Mouse (Mus musculus): Measurements from ENCODE around the gene Tnfrsf19. TPM values are rescaled to one million over a fixed set of nuclear protein-coding genes. Genes with fewer than 3 reads are reported as not detected.

Gene Tnfrsf19
- polyA plus RNA-seq, 3 experiments from 2014 or later: not detected

DNA sequence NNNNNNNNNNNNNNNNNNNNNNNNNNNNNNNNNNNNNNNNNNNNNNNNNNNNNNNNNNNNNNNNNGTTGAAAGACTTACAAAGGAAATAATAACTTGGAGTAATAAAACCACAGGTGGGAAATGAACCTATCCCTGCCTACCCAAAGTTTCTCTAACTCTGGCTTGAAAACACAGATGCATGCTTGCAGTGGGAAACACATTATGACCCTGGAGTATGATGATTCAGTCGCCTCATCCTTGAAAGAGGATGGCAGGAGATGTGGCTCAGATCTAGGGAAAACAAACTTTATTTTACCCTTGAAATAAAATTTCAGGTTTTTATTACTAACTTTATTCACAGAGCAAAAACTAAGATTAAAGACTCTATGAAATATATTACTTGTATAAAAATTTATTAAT lies 26.4 kb downstream of the Tnfrsf19 start:
- no peak for ATAC-seq

GRCm38 (mm10) chr14:61014544-61014943 lies 31.7 kb downstream of the Tnfrsf19 start:
- ATAC-seq: no peak

DNA sequence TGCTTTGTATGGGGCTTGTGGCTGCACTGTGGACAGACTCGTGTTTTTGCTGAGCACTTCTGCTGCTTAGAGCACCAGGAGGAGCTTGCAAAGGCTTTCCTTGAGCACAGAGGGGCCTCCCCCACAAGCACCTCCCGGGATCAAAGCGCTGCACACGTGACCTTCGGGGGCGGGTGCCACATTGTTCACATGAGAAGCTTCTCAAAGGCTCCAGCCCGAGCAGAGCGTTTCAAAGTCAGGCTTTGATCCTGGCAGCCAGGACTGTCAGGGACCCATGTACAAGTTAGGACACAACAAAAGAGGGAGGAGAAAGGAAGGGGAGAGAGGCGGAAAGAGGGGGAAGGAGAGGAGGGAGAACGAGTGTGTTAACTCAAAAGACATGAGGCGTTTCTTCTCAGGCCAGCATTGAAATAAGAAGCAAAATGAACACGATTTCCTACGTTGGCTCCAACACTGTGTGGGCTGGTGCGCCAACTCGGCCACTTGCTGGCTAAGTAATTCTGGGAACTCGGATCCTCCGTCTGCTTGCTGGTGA lies 33.8 kb downstream of the Tnfrsf19 start:
- ATAC-seq: no peak

- no peak for ATAC-seq
Measured at GRCm38 (mm10) chr14:61011621-61012174, 34.6 kb downstream of the Tnfrsf19 start.

GRCm38 (mm10) chr14:61005127-61005837 lies 41.0 kb downstream of the Tnfrsf19 start:
- ATAC-seq: no peak

GRCm38 (mm10) chr14:61003676-61004075 lies 42.6 kb downstream of the Tnfrsf19 start:
- no peak for ATAC-seq

GRCm38 (mm10) chr14:61000072-61000471 lies 46.2 kb downstream of the Tnfrsf19 start:
- no peak for ATAC-seq

DNA sequence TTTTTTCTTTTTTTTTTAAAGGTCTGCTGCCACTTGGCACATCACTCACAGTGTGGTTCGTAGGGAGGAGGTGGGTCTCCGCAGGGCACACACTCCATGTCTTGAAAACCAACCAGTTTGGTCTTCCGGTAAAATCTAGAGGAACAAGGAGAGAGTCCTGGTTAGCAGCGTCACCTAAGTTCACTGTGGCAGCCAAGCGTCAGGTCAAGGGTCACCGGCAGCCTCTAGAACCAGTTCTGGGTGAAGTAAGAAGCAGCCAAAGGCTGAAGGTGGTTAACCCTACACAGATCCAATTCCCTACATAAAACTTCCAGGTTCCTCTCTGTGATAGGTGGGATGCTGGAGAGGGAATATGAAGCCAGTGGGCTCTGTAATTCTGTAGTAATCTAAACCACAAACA lies 49.7 kb downstream of the Tnfrsf19 start:
- ATAC-seq: no peak

DNA sequence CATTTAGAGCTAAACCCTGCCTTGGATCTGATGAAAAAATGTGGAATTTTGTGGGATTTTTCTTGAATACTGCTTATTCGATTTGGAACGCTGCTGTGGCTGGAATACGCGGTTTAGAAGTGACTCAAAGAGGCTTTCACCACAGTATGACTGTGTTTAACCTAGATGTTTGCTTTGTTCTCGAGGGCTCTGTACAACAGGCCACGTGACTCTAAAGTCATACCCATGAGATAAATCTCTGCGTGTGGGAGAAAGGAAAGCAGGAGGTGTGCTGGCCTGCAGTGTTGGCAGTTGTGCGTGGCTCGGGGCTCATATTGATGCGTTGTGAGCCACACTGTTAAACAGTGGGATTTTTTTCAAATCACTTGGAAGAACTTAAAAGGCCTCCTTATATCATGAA lies 52.8 kb downstream of the Tnfrsf19 start:
- no peak for ATAC-seq

GRCm38 (mm10) chr14:60993092-60993491 lies 53.2 kb downstream of the Tnfrsf19 start:
- no peak for ATAC-seq

- no peak for ATAC-seq
Measured at GRCm38 (mm10) chr14:60992144-60992543, 54.1 kb downstream of the Tnfrsf19 start.

GRCm38 (mm10) chr14:60988228-60988627 lies 58.1 kb downstream of the Tnfrsf19 start:
- ATAC-seq: no peak

- no peak for ATAC-seq
Measured at GRCm38 (mm10) chr14:60986926-60987325, 59.4 kb downstream of the Tnfrsf19 start.

GRCm38 (mm10) chr14:60985077-60985476 lies 61.2 kb downstream of the Tnfrsf19 start:
- no peak for ATAC-seq

DNA sequence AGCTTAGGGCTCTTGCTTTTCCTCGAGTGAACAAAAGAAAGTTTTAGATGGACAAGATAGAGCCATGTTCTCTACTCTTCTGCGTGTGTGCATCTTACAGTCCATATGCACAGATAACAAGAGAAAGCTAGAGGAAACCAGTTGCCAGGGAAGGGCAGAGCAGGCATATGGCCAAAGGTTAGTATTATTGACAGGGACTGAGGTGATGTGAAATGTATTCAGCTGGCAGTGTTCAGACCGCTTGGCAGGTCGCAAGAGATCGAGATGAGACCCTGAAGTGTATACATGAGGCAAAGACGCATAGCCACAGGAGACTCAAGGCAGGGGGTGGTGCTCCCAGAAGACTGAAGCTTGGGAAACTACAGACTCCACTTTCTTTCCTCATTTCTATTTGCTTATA lies 62.0 kb downstream of the Tnfrsf19 start:
- no peak for ATAC-seq

DNA sequence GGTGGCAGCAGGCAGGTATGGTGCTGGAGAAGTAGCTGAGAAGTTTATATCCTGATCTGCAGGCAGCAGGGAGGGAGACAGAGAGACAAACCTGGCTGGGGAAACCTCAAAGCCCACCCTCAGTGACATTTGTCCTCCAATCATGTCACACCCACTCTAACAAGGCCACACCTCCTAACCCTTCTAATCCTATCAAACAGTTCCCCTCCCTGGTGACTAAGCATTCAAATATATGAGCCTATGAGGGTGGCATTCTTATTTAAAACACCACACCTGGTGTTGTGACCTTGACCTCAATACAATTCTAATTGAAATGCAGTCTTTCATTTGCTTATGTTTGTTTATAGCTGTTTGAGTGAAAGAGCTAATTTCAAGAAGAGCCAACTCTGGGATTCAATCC lies 64.2 kb downstream of the Tnfrsf19 start:
- ATAC-seq: no peak

DNA sequence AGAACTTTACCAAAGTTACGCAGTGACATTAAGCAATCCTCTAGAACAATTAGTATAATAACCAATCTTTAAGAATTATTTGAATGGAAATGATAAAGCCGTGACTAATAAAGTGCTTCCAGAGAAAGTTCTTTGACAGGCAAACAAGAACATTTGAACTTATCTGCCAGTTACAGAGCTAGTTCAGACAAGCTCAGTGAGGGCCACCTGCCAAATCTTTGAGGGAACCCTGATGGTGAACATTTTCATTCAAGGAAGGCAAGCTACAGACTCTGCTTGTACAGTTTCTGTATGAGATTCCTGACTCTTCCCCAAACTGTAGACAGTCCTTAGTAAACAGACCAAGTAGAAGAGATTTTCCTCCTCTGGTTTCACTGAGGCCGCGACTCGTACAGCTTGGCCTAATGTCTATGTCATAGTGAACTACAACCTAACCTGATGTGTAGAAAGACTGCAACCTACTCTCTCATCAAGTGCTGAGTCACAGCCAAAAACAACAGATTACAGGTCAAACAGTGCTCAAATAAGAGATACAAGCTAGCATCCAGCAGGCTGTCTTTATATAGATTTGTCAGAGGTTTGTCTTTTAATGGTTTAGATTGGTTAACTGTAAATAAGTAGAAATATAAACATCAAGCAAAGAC lies 65.9 kb downstream of the Tnfrsf19 start:
- no peak for ATAC-seq

DNA sequence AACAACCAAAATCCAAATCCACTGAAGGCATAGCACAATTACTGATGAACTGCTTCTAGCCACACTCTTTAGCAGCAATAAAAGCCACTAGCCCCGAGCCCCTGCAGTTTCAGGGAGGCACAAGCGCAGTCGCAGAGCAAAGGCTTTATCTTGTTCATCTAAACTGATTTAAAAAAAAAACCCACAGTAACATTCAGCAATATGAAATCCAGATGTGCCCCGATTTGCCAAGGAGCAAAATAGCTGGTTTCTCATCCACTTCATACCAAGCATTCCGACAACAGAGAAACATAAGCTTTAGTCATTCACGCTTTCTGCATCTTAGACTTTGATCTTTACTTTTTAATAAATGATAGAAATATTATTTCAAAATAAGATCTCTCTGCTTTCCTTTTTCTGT lies 68.2 kb downstream of the Tnfrsf19 start:
- ATAC-seq: no peak

DNA sequence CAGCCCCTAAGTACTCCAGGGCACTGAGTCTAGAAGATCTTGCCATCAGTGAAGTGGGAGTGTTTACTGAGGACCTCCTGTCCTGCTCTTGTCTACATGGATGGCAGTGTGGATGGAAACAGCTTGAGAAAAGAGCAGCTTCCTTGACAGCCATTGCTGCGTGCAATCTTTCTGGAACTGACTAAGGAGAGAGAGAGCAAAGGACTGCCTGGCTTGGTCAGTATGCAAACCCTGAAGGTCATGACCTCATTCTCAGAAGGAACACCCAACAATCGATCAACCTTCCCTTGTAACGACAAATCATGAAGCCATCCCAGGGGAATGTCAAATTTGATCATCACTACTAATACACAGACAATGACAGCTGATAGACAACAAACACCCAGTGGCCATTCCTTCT lies 70.1 kb downstream of the Tnfrsf19 start:
- no peak for ATAC-seq

DNA sequence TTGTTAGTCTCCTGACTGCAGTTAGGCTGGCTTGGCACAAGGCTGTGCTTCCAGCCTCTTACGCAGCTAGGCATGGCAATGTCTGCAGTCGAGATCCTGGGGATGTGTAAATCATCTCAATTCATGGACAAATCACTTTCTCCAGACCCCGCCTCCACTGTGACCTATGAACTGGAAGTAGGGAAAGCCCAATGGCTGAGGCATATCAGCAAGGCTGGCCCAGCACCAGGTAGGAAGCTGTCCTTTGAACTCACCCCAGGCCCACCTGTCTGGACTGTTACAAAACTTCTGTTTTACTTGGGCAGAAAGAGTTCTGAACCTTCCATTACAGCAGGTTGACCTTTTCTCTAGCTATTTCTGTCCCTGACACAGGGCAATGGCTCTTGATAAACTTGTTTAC lies 70.6 kb downstream of the Tnfrsf19 start:
- no peak for ATAC-seq

DNA sequence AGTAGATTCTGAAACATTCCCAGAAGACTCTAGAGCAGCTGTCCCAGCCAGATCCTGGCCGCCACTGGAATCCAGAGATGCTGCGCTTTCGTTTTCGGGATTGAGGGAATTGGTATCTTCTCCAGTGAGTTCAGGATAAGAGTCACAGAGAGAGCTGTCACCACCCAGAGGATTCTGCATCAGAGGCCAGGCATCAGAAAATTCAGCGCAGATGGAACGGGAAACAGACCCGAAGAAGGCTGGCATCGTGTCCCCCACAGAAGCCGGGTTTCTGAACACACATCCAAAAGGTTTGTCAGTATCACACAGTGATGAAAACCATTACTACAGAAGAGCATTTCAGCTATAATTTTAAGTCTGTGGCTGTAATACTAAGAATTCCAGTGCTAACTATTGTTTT lies 75.3 kb downstream of the Tnfrsf19 start:
- no peak for ATAC-seq

- no peak for ATAC-seq
Measured at GRCm38 (mm10) chr14:60966061-60966460, 80.2 kb downstream of the Tnfrsf19 start.

DNA sequence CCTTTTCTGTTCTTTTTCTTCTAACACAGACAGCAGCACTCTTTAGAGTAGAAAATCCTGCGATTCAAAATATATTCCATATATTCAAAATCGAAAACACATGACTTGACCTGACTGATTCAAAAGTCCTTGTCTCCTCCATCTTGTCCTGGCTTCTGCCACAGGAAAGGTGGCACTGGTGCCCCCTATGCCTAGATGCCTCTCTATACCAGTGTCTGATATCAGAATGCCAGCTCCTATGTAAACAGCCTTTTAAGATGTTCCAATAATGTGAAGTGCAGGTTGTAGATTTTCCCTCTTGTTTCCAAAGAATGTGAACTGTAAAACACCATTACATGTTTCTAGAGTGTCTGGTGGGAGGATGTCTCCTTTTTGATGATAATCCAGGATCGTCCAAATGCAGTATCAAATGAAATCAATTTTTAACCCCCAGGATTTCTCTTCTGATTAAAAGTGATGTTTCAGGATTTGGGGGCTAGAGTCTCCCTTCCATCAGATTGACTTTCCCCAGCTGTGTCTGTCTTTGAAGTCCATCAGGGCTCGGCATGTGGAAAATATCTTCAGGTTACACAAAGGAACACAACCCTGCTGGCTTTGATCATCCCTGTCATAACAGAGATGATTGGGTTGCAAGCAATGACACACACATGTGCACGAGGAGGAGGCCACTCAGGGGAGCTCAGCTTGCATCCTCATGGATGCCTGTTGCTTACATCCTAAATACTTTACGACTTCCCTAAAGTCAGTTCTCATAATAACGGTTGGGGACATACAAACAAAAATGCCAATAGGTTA lies 82.1 kb downstream of the Tnfrsf19 start:
- no peak for ATAC-seq

Measured in inflammation-experienced regulatory T-cells, adult 6 months (primary cell).